Mouse (Mus musculus) midbrain, embryonic 16.5 days (tissue): Measurements from ENCODE around the gene Flvcr2. TPM values are rescaled to one million over a fixed set of nuclear protein-coding genes. Genes with fewer than 3 reads are reported as not detected.

ENCODE experiments used
- ATAC-seq: fragments of 200-750 bp; cut with Nextera tagmentation; 2 replicates; pipeline ENCODE4 v1.8.0; 2017; ENCODE audit warnings: moderate TSS enrichment
- H3K27ac ChIP-seq: fragments of 300-500 bp; sonication (generic); 2 replicates; pipeline ENCODE4 v1.5.1; 2014; ENCODE audit warnings: mild to moderate bottlenecking, low read length, mixed read lengths
- H3K27me3 ChIP-seq: fragments of 300-500 bp; sonication (generic); 2 replicates; pipeline ENCODE4 v1.6.1; 2014; ENCODE audit warnings: low read depth, low read length, mixed read lengths; ENCODE audit not compliant: control insufficient read depth, insufficient read depth
- H3K36me3 ChIP-seq: fragments of 300-500 bp; sonication (generic); 2 replicates; pipeline ENCODE4 v1.6.1; 2014; ENCODE audit warnings: mild to moderate bottlenecking, low read length, moderate library complexity, mixed read lengths; ENCODE audit not compliant: control insufficient read depth, insufficient read depth
- H3K4me1 ChIP-seq: fragments of 300-500 bp; sonication (generic); 2 replicates; pipeline ENCODE4 v1.6.1; 2014; ENCODE audit warnings: mild to moderate bottlenecking, low read length, mixed read lengths; ENCODE audit not compliant: control insufficient read depth, insufficient read depth
- H3K4me2 ChIP-seq: fragments of 300-500 bp; sonication (generic); 2 replicates; pipeline ENCODE4 v1.6.1; 2014; ENCODE audit warnings: mild to moderate bottlenecking, low read length, mixed read lengths
- H3K4me3 ChIP-seq: fragments of 300-500 bp; sonication (generic); 2 replicates; pipeline ENCODE4 v1.5.1; 2014; ENCODE audit warnings: low read depth, mild to moderate bottlenecking, low read length, moderate library complexity, mixed read lengths
- H3K9ac ChIP-seq: fragments of 300-500 bp; sonication (generic); 2 replicates; pipeline ENCODE4 v1.6.1; 2014; ENCODE audit warnings: low read depth, low read length, mixed read lengths
- H3K9me3 ChIP-seq: fragments of 300-500 bp; sonication (generic); replicated peaks from 2 replicates; pipeline ENCODE4 v1.6.1; 2014; ENCODE audit warnings: mild to moderate bottlenecking, low read length, mixed read lengths; ENCODE audit not compliant: control insufficient read depth, poor library complexity, severe bottlenecking
- WGBS: fragments of 180-500 bp; shearing (Covaris S2); extraction: QIAGEN DNeasy Blood & Tissue Kit; methylation state at CpG from one replicate; pipeline ENCODE4 v1.1.7; 2014; 5-methylcytosine and 5-hydroxymethylcytosine counted together
- polyA plus RNA-seq: library from polyadenylated mRNA; unstranded; fragments of >200 nt; fragmentation: Nextera tagmentation; extraction: Ambion mirVana; gene quantifications from 2 replicates; pipeline ENCODE4 v1.2.1, GENCODE M21; 2015

Flvcr2 gene
- polyA plus RNA-seq, 1 experiment from 2014 or later, result 5.8 TPM

DNA sequence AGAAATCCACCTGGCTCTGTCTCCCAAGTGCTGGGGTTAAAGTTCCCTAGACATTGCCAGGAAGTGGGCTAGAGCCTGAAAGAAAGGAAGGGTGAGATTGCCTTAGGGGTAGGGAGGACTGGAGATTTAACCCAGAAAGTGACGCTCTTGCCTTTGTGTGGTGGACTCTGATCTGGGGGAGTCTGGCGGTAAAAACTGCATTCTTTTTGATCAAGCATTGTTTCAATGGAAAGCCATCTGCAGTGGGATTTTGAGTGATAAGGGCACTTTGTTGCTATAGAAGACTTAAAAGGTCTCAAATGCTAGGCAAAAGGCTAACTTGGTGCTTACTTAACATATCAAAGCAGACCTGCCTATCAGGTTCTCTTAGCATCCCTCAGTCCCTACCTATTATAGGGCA lies 6.9 kb downstream of the Flvcr2 start:
- H3K27me3 ChIP-seq, result no peaks in the 10 kb centered on the region
- no peak overlapping the region for H3K9ac ChIP-seq
- no peak overlapping the region for H3K4me2 ChIP-seq
- 43% methylated on average over 2 of the region's 2 CpGs for WGBS
- H3K4me1 ChIP-seq, result no peaks in the 10 kb centered on the region
- H3K27ac ChIP-seq, result no peak overlapping the region
- ATAC-seq, result no peak
- H3K36me3 ChIP-seq, result no peaks in the 10 kb centered on the region
- H3K9me3 ChIP-seq, result no peaks in the 10 kb centered on the region
- H3K4me3 ChIP-seq, result no peak overlapping the region

DNA sequence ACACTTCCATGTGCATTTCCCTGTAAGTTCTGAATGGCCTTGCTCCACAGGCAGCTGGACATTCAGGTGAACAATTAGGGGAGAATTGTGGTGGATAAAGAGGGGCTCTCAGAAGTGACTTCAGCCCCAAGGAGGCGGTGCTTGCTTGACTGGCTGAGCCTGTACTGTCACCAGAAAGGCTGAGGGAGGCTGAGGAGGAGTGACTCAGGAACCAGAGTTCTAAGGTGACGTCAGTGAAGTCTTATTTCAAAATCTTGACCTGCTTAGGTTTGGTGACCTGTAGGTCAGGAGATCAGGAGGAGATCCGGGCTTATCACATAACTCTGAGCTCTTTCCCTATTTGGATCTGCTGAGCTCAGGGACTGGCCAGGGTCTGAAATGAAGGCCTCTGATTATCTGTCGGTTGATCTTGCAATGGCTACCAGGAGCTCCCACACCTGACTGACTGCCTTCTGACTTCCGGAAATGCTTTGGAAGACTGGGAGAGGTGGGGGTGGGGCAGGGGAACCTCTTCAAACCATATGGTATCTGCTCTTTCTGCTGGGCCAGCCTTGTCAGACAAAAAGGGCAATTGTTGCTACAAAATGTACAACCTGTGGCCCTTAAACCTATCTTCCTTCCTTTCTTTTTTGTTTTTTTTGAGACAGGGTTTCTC lies 8.4 kb downstream of the Flvcr2 start:
- H3K36me3 ChIP-seq, result no peaks in the 10 kb centered on the region
- no peak overlapping the region for H3K9ac ChIP-seq
- no peaks in the 10 kb centered on the region for H3K27me3 ChIP-seq
- H3K27ac ChIP-seq, result no peak overlapping the region
- ATAC-seq, result no peak
- 73% methylated on average over 5 of the region's 5 CpGs for WGBS
- no peak overlapping the region for H3K4me3 ChIP-seq
- H3K9me3 ChIP-seq, result no peaks in the 10 kb centered on the region
- no peak overlapping the region for H3K4me2 ChIP-seq
- H3K4me1 ChIP-seq, result no peaks in the 10 kb centered on the region

DNA sequence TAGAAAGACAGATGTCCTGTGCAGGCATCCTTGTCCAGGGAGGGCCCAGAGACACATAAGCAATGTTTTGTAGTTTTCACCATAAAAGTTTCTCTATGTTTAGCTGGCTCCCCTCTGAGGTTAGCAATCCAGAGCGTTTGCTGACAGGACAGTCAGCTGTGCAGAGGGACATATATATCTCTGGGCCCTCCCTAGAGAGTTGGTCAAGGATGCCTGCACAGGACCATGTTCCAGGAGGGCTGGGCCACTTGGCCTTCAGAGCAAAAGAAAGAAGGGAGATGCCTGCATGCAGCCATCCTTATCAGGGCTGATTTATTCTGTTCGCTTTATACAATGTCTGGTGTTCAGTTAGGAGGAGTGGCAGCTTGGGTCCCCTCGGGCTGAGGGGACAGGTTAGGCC lies 10.1 kb downstream of the Flvcr2 start:
- 84% methylated on average over 3 of the region's 3 CpGs for WGBS
- Histone ChIP-seq H3K27ac (no peak overlapping the region), H3K4me1 (no peaks in the 10 kb centered on the region), H3K4me3 (no peak overlapping the region), H3K4me2 (no peak overlapping the region), H3K36me3 (no peaks in the 10 kb centered on the region), H3K27me3 (no peaks in the 10 kb centered on the region), H3K9me3 (no peaks in the 10 kb centered on the region), H3K9ac (no peak overlapping the region)
- ATAC-seq, result no peak

DNA sequence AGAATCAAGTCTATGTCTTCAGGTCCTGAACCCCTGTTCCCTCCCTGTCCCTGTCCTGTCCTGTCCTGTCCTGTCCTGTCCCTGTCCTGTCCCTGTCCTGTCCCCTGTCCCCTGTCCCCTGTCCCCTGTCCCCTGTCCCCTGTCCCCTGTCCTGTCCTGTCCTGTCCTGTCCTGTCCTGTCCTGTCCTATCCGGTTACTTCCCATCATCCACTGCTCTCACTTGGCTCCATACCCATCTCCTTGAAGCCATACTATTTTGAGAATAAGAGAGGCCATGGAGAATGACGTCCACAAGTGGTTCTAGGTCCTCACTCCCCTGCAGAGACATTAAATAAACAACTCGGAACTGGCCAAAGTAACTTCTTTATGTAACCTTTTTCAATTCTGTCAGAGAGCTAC lies 10.7 kb downstream of the Flvcr2 start:
- no peak for ATAC-seq
- WGBS, result 70% methylated on average over 3 of the region's 3 CpGs
- no peak overlapping the region for H3K27ac ChIP-seq
- H3K9me3 ChIP-seq, result no peaks in the 10 kb centered on the region
- H3K27me3 ChIP-seq, result no peaks in the 10 kb centered on the region
- H3K4me2 ChIP-seq, result no peak overlapping the region
- no peak overlapping the region for H3K9ac ChIP-seq
- H3K4me3 ChIP-seq, result no peak overlapping the region
- H3K4me1 ChIP-seq, result no peaks in the 10 kb centered on the region
- no peaks in the 10 kb centered on the region for H3K36me3 ChIP-seq

DNA sequence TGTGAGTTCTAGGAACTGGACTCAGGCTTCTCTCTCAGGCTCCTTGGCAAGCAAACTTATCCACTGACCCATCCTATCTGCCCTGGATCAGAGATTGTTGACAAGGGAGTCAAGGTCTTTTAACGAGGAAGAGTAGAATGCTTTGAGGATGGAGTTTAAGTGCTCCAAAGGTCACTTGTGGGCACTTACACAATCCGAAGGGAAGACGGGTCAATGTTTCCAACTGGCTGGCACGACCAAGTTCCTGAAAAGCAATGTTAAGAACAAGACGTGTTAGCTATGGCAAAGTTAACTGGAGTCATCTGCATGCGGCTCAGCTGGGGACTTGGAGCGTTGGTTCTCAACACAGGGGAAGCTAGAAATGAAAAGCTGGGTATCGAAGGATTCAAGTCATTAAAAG lies 12.4 kb downstream of the Flvcr2 start:
- H3K27ac ChIP-seq, result no peak overlapping the region
- H3K4me1 ChIP-seq, result no peaks in the 10 kb centered on the region
- no peaks in the 10 kb centered on the region for H3K9me3 ChIP-seq
- no peaks in the 10 kb centered on the region for H3K36me3 ChIP-seq
- ATAC-seq, result no peak
- H3K9ac ChIP-seq, result no peak overlapping the region
- WGBS, result 89% methylated on average over 8 of the region's 8 CpGs
- no peaks in the 10 kb centered on the region for H3K27me3 ChIP-seq
- no peak overlapping the region for H3K4me3 ChIP-seq
- H3K4me2 ChIP-seq, result no peak overlapping the region

DNA sequence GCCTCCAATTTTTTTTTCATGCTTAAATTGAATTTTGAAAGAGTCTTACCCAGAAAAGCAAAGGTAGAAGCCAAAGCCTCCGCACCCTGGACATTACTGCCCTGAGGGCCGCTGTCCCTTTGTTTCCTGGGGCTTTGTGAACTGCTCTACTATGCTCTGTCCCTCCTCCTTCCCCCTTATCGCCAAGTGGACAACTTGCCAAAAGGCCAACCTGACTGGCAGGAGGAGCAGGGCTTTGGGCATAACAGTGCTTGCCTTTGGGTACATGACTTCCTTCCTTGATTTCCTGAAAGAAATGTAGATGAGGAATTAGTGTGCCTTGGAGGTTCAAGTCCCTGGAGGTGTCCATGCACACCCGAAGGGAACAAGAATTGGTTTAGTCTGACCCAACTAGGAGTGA lies 15.1 kb downstream of the Flvcr2 start:
- Histone ChIP-seq H3K9ac (no peak overlapping the region), H3K4me3 (no peak overlapping the region), H3K4me1 (no peaks in the 10 kb centered on the region), H3K36me3 (no peaks in the 10 kb centered on the region), H3K27me3 (no peaks in the 10 kb centered on the region), H3K9me3 (no peaks in the 10 kb centered on the region), H3K4me2 (no peak overlapping the region), H3K27ac (no peak overlapping the region)
- 85% methylated on average over 4 of the region's 4 CpGs for WGBS
- no peak for ATAC-seq

DNA sequence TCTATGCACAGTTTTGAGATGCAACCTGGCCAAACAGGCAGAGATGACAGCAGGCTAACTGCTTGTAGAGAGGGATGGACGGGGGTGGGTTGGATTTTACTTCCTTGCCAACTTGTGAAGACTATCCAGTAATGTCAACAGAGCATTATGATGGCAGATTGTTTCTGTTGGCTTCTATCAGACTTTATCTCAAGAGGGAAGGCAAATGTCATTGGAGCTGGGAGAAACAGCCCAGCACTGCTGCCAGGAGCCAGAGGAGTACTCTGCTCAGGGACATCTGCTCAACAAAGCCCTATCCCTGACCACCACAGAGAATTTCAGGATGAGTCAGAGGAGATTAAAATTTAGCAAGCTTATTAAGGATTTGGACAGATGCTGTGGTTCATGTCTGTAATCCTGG lies 18.3 kb downstream of the Flvcr2 start:
- H3K9ac ChIP-seq, result no peak overlapping the region
- no peak for ATAC-seq
- H3K36me3 ChIP-seq, result no peaks in the 10 kb centered on the region
- H3K4me1 ChIP-seq, result no peaks in the 10 kb centered on the region
- 62% methylated on average over 1 of the region's 1 CpGs for WGBS
- H3K27ac ChIP-seq, result no peak overlapping the region
- H3K4me3 ChIP-seq, result no peak overlapping the region
- no peaks in the 10 kb centered on the region for H3K9me3 ChIP-seq
- H3K4me2 ChIP-seq, result no peak overlapping the region
- H3K27me3 ChIP-seq, result no peaks in the 10 kb centered on the region

DNA sequence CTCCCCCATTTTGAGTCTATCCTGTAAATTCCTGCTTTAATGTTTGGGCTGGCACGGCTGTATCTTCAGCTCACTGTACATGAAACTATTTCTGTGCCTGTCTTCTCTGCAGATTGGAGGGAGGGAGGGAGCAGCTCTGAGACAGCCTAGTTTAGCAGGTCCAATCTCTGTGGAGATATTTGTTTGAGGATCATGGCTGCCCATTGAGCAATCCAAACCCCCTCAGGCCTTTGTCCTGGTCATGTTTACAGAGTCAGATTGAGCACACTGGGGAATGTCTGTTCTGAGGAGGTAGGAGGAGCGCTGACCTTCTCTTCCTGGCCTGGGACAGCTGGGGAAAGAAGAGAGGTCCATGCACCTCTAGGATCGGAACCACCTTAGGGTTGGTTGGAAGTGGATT lies 19.9 kb downstream of the Flvcr2 start:
- no peak overlapping the region; the same call in 1 of the 2 replicates for H3K27ac ChIP-seq
- no peaks in the 10 kb centered on the region for H3K36me3 ChIP-seq
- no peak overlapping the region for H3K4me3 ChIP-seq
- no peak overlapping the region for H3K9ac ChIP-seq
- ATAC-seq, result no peak
- no peaks in the 10 kb centered on the region for H3K4me1 ChIP-seq
- no peak overlapping the region for H3K4me2 ChIP-seq
- no peaks in the 10 kb centered on the region for H3K9me3 ChIP-seq
- WGBS, result 82% methylated on average over 3 of the region's 3 CpGs
- H3K27me3 ChIP-seq, result no peaks in the 10 kb centered on the region

DNA sequence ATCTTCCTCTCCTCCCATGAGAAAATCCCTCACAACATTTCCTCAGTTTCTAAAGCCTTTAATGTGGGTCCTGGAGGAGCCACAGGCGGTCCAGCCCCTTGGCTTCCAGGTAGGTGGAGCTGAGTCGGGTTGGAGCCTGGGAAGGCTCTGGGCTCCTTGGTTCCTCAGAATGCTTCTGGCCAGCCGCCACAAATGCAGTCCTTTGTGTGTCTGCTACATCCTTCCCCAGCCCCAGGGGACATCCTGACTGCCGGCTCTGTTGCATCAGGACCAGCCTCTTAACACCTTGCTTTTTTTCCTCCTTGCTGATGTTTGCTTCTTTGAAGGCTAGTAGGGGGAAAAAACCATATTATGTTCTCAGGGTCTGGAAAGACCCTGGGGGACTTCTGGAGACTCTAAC lies 21.4 kb downstream of the Flvcr2 start:
- H3K4me1 ChIP-seq, result no peaks in the 10 kb centered on the region
- no peak for ATAC-seq
- H3K36me3 ChIP-seq, result no peaks in the 10 kb centered on the region
- H3K27me3 ChIP-seq, result no peaks in the 10 kb centered on the region
- H3K9me3 ChIP-seq, result no peaks in the 10 kb centered on the region
- H3K9ac ChIP-seq, result no peak overlapping the region
- no peak overlapping the region for H3K4me2 ChIP-seq
- no peak overlapping the region for H3K4me3 ChIP-seq
- 56% methylated on average over 4 of the region's 4 CpGs for WGBS
- H3K27ac ChIP-seq, result no peak overlapping the region
